Mouse (Mus musculus) kidney, adult 18-20 months (tissue): ENCODE data around the gene Snx27.

ENCODE experiments used
- DNase-seq: peaks from one replicate; pipeline ENCODE4 v3.0.0; 2021

Snx27 gene

DNA sequence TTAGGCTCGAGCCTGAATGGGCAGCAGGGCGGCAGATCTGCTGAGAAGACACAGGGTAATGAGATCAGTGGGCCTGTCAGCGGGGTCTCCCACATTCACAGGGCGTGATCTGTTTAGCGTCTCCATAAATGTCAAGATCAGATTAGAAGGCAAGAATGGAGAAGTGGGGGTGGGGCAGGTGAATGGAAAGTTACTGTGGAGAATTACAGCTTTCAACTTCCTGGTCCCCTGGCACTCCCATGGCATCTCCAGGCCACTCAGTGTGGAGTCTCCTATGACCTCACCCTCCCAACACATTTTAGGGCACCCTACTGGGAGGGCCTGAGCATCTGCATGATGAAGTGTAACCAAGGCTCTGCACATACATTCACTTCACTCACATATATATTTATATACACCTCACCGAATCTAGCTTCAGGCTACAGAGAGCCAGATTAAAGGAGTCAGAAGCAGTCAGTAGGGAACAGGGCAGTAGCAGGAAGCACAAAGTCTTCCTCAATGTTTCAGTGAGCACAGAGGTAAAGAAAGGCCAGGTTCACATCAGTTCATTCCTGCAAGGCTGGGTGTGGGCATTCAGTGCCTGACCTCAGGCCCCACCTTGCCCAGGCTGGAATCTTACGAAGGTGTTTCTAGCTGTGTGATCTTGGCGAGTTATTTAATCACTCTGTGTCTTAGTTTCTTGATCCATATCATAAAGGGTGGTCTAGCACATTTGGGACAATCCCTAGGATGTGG lies 106.0 kb downstream of the Snx27 start:
- DNase-seq = peak; percentile 48

DNA sequence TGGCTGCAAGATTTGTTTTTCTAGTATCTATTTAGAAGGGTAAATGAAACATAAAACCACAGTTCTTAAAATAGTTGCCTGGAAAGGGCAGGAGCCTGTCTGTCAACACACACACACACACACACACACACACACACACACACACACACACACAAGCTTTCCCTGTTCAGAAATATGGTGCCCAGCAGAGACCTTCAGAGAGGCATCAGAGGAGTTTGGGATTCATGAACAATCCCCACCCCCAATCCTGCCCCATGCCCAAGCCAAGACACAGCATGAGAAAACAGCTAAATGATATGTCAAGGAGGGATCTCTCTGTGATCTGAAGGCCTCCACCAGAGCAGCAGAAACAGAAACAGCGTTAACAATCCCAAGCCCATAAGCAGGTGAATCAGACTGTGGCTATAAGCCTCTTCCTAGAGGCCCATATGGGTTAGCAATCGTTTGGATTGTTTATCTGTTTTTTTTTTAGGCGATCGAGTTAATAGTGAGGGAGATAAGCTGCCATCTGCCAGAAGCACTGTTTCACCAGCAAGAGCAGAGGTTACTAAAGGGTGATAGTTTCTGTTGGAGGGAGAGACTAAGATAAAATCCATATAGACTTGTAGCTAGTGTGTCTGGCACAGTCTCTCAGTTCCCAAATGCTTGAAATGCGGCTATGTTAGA lies 108.8 kb downstream of the Snx27 start:
- no peak for DNase-seq

DNA sequence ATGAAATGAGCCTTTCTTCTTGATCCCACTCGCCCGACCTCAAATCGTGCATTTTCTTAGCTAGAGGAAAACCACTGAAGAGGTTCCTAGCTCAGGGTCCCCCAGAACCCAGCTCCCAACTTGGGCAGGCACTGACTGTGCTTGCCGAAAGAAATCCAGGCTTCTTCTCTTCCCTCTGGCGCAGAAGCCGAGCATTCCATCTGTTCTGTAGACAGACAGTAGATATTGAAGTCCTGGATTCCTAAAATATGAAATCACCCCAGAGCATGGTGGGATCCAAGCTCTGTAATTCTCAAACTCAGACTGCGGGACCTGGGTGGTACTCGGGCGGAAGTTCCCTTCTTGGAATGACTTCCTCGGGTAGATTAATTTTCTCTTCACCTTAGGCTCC lies 109.4 kb downstream of the Snx27 start:
- DNase-seq = no peak

DNA sequence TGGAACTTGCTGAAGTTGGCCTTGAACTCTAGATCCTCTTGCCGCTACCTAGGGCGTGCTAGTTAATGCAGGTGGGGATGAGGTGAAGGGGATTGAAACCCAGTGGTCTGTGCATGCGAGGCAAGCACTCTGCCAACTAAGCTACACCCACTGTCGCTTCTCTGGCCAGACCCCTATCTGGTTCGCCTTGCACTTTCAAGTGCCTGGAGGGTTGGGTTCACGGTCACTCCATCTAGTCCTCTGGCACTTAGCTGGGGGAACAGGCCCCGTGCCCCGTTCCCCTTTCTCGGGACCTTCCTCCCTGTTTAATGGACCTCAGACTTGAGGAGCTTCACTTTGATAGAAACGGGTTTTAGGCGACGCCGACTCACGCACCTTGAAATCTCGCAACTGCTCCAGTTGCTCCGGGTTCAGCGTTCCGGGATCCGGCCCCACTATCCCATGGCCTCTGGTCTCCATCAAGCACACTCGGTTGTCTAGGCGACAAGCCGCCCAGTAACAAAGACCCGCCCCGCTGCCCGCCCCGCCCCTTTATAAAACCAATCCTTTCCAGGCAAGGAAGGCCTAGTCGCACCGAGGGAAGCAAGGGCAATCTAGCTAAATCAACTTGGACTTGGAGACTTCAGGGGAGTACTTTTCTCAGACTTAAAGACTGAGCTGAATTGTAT lies 109.9 kb downstream of the Snx27 start:
- DNase-seq = peak; percentile 14

GRCm38 (mm10) chr3:94468931-94469330 lies 113.6 kb downstream of the Snx27 start:
- no peak for DNase-seq

GRCm38 (mm10) chr3:94465632-94466430 lies 116.7 kb downstream of the Snx27 start:
- no peak for DNase-seq

DNA sequence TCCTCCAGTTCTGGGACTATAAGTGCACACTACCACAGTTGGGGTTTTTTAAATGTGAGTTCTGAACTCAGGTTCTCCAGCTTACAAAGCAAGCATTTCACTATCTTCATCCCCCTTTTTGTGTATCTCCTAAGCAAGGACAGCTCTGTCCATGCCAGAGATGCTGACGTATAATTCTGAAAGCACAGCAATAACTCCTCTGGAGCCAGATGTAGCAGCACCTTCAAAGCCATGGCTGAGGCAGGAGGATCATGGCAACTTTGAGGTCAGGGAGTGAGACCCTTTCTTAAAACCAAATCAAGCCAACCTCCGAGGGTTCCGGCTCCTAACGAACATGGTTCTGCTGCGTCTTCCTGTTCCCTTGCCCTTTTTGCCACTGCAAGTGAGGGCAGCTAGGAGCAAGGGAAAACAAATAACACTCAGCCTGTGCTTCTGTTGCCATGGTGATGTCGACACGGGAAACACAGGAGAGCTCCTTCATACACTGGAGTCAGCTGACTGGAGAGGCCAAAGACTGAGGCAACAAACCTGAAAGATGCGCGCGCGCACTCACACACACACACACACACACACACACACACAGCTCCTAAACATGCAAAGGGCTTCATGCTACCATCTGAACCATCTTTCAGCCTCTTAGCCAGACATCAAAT lies 118.5 kb downstream of the Snx27 start:
- DNase-seq = no peak

- no peak for DNase-seq
Observed at GRCm38 (mm10) chr3:94459834-94460233, 122.7 kb downstream of the Snx27 start.

DNA sequence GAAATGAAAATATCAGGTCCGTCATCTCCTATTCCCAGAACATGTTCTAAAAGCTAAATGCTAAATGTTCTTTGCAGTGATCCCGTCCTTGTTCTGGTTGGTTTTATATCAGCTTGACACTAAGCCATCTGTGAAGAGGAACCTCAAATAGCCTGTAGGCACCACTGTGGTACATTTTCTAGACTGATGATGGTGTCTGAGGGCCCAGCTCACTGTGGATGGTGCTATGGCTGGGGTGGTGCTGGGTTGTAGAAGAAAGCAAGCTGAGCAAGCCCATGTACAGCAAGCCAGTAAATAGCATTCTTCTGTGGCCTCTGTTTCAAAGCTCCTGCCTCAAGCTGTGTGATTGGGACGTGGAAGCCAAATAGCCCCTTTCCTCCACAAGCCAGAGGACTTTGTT lies 125.5 kb downstream of the Snx27 start:
- no peak for DNase-seq

- DNase-seq = peak; percentile 75
Observed at GRCm38 (mm10) chr3:94456529-94457000, 126.0 kb downstream of the Snx27 start.

- DNase-seq = no peak
Observed at GRCm38 (mm10) chr3:94449377-94449776, 133.1 kb downstream of the Snx27 start.
